Mouse (Mus musculus) ovary, postnatal 14 days (tissue): ENCODE measurements around the gene Rec8.
A peak's percentile ranks its signal among the peaks of the same experiment; 100 is the strongest.

Experiments used
- DNase-seq: peaks from one replicate; pipeline ENCODE4 v3.0.0; 2022; ENCODE audit warnings: low spot score

Gene Rec8

DNA sequence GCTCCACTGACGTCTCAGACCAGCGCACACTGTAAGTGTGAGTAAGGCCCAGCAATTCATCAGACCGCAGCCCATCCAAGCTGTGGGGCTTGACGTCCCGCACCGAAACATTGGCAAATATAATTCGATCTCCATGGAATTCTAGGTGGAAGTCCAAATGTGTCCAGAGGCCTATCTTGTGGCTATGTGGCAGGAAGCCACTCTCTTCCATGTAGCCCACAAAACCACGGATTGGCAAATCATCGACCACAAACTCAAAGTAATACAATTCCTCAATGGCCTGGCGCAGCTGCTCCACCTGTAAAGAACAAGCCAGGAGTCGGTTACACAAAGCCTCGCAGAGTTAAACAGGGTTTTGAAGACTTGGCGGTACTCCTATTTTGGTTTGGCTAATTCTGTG is 23.5 kb downstream of the Rec8 start:
- DNase-seq: no peak

DNA sequence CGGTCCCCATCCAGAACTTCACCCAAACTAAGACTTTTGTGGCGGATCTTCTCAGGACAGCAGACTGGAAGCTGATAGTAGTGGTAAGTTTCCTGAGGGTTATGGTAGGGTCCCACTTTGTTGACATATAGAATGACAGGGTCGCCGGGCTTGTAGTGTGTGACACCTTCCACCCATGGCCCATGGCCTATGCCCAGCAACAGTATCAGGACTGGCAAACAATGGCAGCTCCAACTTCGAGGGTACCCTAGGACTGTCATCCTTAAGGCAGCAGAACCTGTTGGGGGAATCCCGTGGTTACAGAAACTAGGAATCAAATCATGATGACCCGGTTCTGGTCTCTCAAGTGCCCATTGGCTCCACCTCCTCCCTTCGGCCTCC is 24.8 kb downstream of the Rec8 start:
- DNase-seq: no peak

GRCm38 (mm10) chr14:55643060-55643907 is 25.4 kb downstream of the Rec8 start, which contains the start of gene Tm9sf1:
TSS of gene Tm9sf1 (minus strand) at chr14:55643806.
- peak; percentile 79 for DNase-seq

- DNase-seq: no peak
These were observed 26.5 kb downstream of the Rec8 start for GRCm38 (mm10) chr14:55644261-55644888.

- DNase-seq: no peak
These were observed 32.0 kb downstream of the Rec8 start, which contains the start of gene Tssk4 for GRCm38 (mm10) chr14:55649884-55650283. TSS of gene Tssk4 (plus strand) at chr14:55650184.

DNA sequence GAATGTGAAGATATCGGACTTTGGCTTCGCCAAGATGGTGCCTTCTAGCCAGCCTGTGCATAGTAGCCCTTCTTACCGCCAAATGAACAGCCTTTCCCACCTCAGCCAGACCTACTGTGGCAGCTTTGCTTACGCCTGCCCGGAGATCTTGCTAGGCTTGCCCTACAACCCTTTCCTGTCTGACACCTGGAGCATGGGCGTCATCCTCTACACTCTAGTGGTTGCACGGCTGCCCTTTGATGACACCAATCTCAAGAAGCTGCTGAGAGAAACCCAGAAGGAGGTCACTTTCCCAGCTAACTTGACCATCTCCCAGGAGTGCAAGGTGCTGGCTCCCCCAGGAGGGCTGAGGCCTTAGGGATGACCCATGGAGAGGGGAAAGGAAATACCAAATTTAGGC is 33.7 kb downstream of the Rec8 start:
- DNase-seq: no peak

- DNase-seq: no peak
These were observed 39.1 kb downstream of the Rec8 start for GRCm38 (mm10) chr14:55656935-55657334.

DNA sequence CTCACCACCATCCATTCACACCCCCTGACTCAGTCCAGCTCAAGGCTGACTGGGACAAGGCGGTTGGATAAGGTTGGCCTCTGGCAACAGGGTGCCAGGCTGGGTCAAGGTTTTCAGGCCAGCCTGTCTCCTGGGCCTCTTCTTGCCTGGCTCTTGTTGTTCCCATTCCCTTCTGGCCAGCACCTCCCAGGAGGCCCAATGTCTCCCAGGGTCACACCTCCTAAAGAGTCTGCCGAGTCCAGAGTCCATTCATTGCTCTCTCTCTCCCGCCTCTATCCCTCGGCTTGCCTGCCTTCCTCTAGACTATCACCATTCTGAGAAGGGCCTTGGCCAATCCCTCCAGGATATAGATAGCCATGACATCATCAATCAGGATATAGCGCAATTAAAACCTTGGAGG is 40.2 kb downstream of the Rec8 start:
- no peak for DNase-seq

- DNase-seq: peak; percentile 57
These were observed 42.2 kb downstream of the Rec8 start, which contains the start of gene Mdp1 for GRCm38 (mm10) chr14:55659960-55660573. TSS of gene Mdp1 (minus strand) at chr14:55660508.

DNA sequence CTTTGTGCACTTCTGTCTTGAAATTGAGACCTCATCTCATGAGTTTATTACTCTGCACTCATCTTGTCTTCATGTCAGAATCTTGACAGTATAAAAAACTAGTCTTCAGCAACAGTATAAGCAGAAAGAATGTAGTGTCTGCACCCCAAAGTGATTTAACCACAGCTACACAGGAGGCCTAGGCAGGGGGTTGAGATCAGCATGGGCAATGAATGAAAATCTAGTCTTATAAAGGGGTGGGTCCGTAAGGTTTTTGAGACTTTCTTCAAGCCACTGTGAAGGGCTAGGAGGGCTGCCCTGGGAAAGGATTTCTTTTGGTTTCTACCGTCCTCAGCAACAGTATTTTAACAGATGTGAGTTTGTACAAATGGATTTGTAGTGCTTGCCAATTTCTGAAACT is 42.8 kb downstream of the Rec8 start:
- DNase-seq: no peak

- DNase-seq: no peak
These were observed 53.6 kb downstream of the Rec8 start for GRCm38 (mm10) chr14:55671486-55671832.

- peak; percentile 71 for DNase-seq
These were observed 54.2 kb downstream of the Rec8 start, which contains the start of the genes Gmpr2 and Nedd8 for GRCm38 (mm10) chr14:55671833-55672740. TSS of gene Gmpr2 (plus strand) at chr14:55671941. TSS of gene Nedd8 (minus strand) at chr14:55672124.

DNA sequence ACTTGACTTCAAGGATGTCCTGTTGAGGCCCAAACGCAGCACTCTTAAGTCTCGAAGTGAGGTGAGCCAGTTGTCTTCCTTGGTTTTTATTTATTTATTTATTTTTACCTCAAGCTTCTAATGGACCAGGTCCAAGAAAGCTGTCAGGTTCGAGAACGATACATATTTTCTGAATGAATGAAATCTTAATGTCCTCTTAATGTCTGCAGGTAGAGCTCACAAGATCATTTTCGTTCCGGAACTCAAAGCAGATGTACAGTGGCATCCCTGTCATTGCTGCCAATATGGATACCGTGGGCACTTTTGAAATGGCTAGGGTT is 54.9 kb downstream of the Rec8 start:
- no peak for DNase-seq
